Mouse (Mus musculus) lung, adult 2 months (tissue): ENCODE data around the gene Large2.

ENCODE experiments used
- CTCF ChIP-seq: fragments of 200-500 bp; IDR thresholded peaks from 2 replicates; pipeline ENCODE4 v1.5.1; 2011; ENCODE audit warnings: mild to moderate bottlenecking, low read length, control low read depth; ENCODE audit not compliant: insufficient read depth
- POLR2A ChIP-seq: fragments of 200-500 bp; IDR thresholded peaks from 2 replicates; pipeline ENCODE4 v1.6.1; 2011; ENCODE audit warnings: low read depth, mild to moderate bottlenecking, control low read depth, low read length, borderline replicate concordance; ENCODE audit errors: extremely low read depth

DNA sequence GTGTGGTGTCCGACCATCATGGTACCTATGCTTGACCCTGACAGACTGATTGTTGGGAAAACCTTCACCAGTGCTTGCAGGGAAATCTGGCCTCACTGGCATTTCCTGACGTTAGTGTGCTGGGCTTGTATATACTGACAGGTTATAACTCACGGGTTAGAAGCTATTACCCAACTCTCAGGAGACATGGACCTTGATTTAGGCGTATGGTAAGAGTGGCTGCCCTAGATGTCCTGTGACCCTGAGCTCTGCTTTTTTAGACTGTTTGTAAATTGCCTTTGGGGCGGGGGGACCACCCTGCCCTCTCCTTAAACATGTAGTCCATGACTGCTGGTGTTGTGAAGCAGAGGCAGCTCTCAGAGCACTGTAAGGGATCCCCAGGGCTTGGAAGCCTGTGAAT is 24.0 kb downstream of the Large2 start:
- TF ChIP-seq POLR2A: no peak
- no peak for TF ChIP-seq CTCF
